Mouse (Mus musculus) B cell, adult 67 days (primary cell): Measurements from ENCODE around the gene Ppp1r3c. TPM values are rescaled to one million over a fixed set of nuclear protein-coding genes. Genes with fewer than 3 reads are reported as not detected.

ENCODE experiments used
- total RNA-seq, 2 experiments: library from RNA; stranded (reverse); gene quantifications; 4 replicates each; pipeline ENCODE4 v1.2.4; 2023

Ppp1r3c gene
- total RNA-seq, result not detected

DNA sequence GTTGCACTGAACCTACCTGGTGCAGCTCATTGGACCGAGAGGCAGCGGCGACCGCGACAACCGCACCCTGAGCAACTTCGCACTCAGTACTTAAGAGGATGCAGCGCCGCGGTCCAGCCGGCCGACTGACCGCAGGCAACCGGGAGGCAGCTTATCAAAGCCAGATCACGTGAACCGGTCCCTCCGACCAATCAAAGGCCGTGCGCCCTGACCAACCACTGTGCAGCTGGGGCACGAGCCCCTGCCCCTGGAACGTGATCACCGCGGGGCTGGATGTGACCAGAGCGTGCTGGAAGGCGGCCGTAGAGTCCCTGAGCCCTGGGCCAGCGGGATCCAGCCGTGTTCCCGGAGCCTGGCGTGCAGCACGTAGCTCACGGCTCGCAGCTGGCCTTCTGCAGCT, at the start of gene Ppp1r3c:
TSS of gene Ppp1r3c (minus strand) at position 117 of the 400 bp plus-strand sequence.

Other genes starting within 250 kb of the Ppp1r3c start
- gene Hectd2, start 182.0 kb downstream of the Ppp1r3c start, total RNA-seq, result not detected
- 100 to 1,000 TPM; 152 to 176 TPM for gene Tnks2, start 97.6 kb upstream of the Ppp1r3c start, total RNA-seq
- under 1 TPM in 1 of 2 experiments, not detected in 1; 0.33 TPM for gene Fgfbp3, start 183.0 kb upstream of the Ppp1r3c start, total RNA-seq
- 10 to 100 TPM; 41.7 to 43.0 TPM for gene Btaf1, start 189.4 kb upstream of the Ppp1r3c start, total RNA-seq